Mouse (Mus musculus) spleen, adult 2 months (tissue): ENCODE measurements around the gene Slc4a10.

Experiments used
- CTCF ChIP-seq: fragments of 200-500 bp; IDR thresholded peaks from 2 replicates; pipeline ENCODE4 v1.5.1; 2011; ENCODE audit warnings: mild to moderate bottlenecking, inconsistent platforms; ENCODE audit not compliant: insufficient read depth, insufficient read length, insufficient replicate concordance; ENCODE audit errors: extremely low read depth
- POLR2A ChIP-seq: fragments of 200-500 bp; IDR thresholded peaks from 2 replicates; pipeline ENCODE4 v1.6.1; 2011; ENCODE audit warnings: low read depth, low read length, inconsistent platforms

DNA sequence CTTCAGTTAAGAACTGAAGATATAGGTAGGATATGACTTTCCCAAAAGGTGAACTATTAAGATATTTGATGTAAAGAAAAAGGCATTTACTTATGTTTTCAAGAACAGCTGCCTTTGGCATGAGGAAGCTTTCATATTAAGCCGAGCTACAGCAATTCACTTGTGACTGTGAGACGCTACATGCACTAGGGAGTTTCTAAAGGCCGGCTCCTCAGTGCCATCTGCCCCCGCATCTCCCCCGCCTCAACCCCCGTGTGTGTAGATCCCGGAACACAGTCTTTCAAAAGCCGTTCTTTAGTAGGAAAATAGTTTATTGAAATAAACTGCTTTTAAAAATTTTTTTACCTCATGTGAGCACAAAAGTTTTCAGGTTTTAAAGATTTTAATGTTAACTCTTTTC is 42.5 kb downstream of the Slc4a10 start:
- no peak for TF ChIP-seq CTCF
- TF ChIP-seq POLR2A, result no peak
